Mouse (Mus musculus): Measurements from ENCODE around the gene Fam71e1. TPM values are rescaled to one million over a fixed set of nuclear protein-coding genes. Genes with fewer than 3 reads are reported as not detected.
A peak's percentile ranks its signal among the peaks of the same experiment; 100 is the strongest.

The Fam71e1 gene
- polyA plus RNA-seq, 1 experiment = 2.1 TPM

DNA sequence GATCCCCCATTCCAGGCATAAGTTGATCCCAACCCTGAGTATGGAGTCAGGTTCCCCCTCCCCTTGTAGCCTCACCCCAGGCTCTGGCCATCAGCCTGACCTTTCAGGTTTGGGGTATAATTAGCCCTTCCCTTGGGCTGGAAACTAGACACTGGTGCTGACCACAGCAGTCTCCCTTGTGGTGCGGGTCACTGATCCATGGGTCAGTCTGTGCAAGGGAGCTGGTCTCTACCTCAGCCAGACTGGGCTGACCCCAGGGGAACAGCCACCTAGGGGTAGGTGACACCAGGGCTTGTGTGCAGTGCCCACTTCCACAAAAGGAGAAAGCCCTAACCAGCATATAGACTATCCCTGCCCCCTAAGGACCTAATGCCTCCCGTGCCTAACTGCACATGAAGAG lies 26.7 kb downstream of the Fam71e1 start:
- Histone ChIP-seq H3K4me3 (replicated peaks) (no peak overlapping the region), H3K9me3 (peaks cover 5% of the 10 kb centered on the region; the same call in 1 of the 2 replicates), H3K27me3 (replicated peaks) (peaks cover 80% of the 10 kb centered on the region), H3K36me3 (replicated peaks; ENCODE audit: low read length) (no peaks in the 10 kb centered on the region), H3K4me1 (peaks cover 24% of the 10 kb centered on the region)
- TF ChIP-seq GATA1 (IDR thresholded peaks at IDR 0.05; ENCODE audit: borderline replicate concordance, low read length) (no peak), FLI1 (IDR thresholded peaks at IDR 0.05; ENCODE audit: low read length) (no peak)

DNA sequence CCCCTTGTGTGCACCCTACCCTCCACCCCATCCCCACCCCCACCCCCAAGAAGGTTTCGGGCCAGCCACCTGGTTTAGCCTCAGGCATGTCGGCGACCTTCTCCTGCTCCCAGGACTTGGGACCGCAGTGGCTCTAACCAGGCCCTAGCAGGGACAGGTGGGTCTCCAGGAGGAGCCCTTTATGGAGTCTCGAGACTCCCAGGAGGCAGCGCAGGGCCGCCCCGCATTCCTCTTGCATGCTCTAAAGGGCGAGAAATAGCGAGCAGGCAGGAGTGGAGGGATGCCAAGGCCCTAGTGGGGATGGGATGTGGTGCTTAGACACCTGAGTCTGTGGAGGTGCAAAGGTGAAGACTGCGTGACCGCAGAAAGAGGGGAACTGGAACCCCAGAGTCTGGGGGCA lies 28.1 kb downstream of the Fam71e1 start, which contains the start of gene Mybpc2:
TSS of gene Mybpc2 (minus strand) at position 155 of the 400 bp plus-strand sequence.
- Histone ChIP-seq H3K4me1 (peaks cover 31% of the 10 kb centered on the region), H3K4me3 (replicated peaks) (no peak within 1 kb of the TSS), H3K27me3 (replicated peaks) (peaks cover 82% of the 10 kb centered on the region), H3K36me3 (replicated peaks; ENCODE audit: low read length) (no peaks in the 10 kb centered on the region), H3K9me3 (peaks cover under 1% of the 10 kb centered on the region; the same call in 1 of the 2 replicates)
- TF ChIP-seq GATA1 (IDR thresholded peaks at IDR 0.05; ENCODE audit: borderline replicate concordance, low read length) = no peak
- no peak for TF ChIP-seq FLI1 (IDR thresholded peaks at IDR 0.05; ENCODE audit: low read length)

DNA sequence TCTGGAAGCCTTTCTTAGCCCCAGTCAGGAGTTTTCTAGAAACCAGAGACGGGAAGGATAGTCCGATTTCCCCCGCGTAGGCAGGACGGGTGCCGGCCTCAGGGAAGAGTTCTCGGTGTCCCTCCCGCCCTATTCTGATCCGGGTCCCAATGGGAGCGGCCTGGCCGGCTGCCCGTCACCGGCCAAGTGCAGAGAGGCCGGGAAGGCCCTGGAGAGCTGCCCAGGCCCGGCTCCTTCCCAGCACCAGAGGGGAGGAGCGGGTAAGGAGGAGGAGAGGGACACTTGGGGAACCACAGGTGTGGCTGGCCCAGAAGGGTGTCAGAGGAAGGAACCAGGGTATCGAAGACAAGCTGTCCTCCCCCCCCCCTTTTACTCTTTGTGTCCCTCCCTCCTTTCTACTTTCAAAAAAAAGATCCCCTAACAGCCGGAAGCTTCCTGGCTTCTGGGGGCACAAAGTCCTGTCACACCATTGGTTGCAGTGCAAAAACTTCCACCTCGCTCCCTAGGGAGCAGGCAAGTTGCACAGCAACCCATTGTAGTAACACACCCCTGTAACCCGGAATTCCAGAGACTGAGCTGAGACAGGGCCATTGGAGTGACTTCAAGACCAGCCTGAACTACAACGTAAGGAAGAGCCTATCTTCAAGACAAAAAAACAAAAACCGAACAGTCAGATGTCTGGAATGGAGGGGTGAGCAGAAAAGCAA lies 28.9 kb downstream of the Fam71e1 start:
- H3K9me3 ChIP-seq = no peaks in the 10 kb centered on the region
- H3K27me3 ChIP-seq (replicated peaks) = peaks cover 88% of the 10 kb centered on the region
- peaks cover 31% of the 10 kb centered on the region for H3K4me1 ChIP-seq
- no peaks in the 10 kb centered on the region for H3K36me3 ChIP-seq (replicated peaks; ENCODE audit: low read length)
- TF ChIP-seq GATA1 (IDR thresholded peaks at IDR 0.05; ENCODE audit: borderline replicate concordance, low read length) (no peak), FLI1 (IDR thresholded peaks at IDR 0.05; ENCODE audit: low read length) (no peak)
- no peak overlapping the region for H3K4me3 ChIP-seq (replicated peaks)

DNA sequence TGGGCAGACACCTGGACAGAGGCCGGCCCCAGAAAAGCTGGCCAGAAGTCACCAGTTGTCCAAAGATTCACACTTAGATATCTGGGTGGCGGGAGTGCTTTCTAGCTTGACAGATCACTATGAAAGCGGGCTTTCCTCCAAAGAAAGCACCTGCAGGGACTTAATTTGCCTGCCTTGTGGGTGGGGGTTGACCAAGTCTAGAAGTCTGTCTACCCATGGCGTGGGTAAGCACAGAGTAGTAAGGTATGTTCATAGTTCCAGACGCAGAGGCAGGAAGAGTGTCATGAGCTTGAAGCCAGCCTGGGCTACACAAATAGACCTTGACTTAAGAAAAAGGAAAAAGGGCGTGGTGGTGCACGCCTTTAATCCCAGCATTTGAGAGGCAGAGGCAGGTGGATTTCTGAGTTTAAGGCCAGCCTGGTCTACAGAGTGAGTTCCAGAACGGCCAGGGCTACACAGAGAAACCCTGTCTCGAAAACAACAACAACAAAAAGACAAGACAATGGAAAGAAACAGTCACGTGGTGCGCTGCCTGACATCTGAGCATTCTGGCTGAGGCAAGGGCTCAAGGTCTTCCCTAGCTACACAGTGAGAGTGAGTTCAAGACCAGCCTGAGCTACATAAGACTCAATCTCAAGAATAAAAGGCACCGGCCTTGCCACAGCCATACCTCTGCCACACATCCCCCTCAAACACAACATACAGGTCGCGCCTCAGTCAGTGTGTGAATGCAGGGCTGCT lies 30.2 kb downstream of the Fam71e1 start:
- H3K4me1 ChIP-seq = peaks cover 34% of the 10 kb centered on the region
- peaks cover 79% of the 10 kb centered on the region for H3K27me3 ChIP-seq (replicated peaks)
- H3K9me3 ChIP-seq = no peaks in the 10 kb centered on the region
- no peak overlapping the region for H3K4me3 ChIP-seq (replicated peaks)
- H3K36me3 ChIP-seq (replicated peaks; ENCODE audit: low read length) = no peaks in the 10 kb centered on the region
- TF ChIP-seq GATA1 (IDR thresholded peaks at IDR 0.05; ENCODE audit: borderline replicate concordance, low read length) (no peak), FLI1 (IDR thresholded peaks at IDR 0.05; ENCODE audit: low read length) (no peak)

DNA sequence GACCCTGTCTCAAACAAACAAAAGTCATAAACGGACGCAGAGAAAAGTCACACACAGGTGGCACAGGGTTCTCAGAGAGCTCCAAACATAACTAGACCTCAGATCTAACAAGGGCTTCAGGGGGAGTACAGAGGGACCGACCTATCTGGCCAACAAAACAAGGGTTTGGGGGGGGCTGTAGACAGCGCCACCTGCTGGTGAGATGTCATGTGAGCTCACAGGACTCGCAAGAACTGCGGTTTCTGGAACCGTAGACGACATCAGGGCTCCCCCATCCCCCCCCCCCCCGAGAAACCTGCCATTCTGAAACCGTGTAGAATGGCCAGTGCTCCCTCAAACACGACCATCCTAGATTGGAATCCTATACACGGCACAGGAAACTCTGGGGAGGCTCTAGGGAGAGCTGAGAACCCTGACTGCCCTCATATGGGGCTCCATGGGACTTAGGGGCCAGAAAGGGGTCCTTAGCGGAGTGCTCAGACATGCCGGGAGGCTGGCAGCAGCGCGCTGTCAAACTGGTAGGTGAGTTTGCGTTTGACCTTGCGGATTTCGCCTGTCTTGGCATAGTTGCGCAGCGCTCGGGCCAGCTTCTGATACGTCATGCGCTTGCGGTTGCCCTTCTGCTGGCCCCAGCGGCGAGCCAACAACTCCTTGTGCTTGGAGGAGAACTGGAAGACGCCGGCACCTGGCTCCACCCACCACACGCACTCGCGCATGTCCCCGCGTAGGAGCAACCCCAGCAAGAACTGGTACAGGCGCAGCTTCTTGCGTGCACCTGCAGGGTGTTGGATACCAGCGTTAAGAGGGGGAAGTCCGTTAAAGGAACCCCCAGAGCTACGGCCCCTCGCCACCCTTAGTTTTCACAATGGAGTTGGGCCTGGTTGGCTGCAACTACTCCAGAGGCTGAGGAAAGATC lies 31.4 kb downstream of the Fam71e1 start:
- H3K4me1 ChIP-seq = peaks cover 33% of the 10 kb centered on the region
- TF ChIP-seq GATA1 (IDR thresholded peaks at IDR 0.05; ENCODE audit: borderline replicate concordance, low read length) (no peak), FLI1 (IDR thresholded peaks at IDR 0.05; ENCODE audit: low read length) (no peak)
- peaks cover 8% of the 10 kb centered on the region for H3K36me3 ChIP-seq (replicated peaks; ENCODE audit: low read length)
- H3K4me3 ChIP-seq (replicated peaks) = peak overlapping the region; percentile 93
- H3K9me3 ChIP-seq = no peaks in the 10 kb centered on the region
- peaks cover 69% of the 10 kb centered on the region for H3K27me3 ChIP-seq (replicated peaks)

DNA sequence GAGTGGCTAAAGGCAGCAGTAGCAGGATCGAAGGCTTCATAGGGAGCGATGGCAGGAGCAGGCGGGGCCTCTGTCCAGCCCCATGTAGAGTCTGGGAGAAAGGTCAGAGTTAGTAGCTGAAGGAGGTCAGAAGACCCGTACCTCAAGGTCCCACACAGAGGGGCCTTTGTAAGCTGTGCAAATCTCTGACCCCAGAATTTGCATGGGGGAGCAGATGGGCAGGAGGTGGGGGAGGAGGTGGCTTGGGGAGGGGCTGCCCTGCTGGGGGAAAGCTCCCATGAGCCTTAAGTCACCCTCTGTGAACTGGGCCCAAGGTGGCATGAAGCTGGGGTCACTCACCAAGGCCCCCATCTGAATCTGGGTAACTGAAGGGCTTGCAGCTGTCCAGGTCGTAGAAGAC lies 33.1 kb downstream of the Fam71e1 start:
- H3K4me1 ChIP-seq = peaks cover 36% of the 10 kb centered on the region
- no peaks in the 10 kb centered on the region for H3K9me3 ChIP-seq
- peaks cover 51% of the 10 kb centered on the region for H3K27me3 ChIP-seq (replicated peaks)
- TF ChIP-seq GATA1 (IDR thresholded peaks at IDR 0.05; ENCODE audit: borderline replicate concordance, low read length) (no peak), FLI1 (IDR thresholded peaks at IDR 0.05; ENCODE audit: low read length) (no peak)
- H3K4me3 ChIP-seq (replicated peaks) = no peak overlapping the region
- H3K36me3 ChIP-seq (replicated peaks; ENCODE audit: low read length) = peaks cover 26% of the 10 kb centered on the region

DNA sequence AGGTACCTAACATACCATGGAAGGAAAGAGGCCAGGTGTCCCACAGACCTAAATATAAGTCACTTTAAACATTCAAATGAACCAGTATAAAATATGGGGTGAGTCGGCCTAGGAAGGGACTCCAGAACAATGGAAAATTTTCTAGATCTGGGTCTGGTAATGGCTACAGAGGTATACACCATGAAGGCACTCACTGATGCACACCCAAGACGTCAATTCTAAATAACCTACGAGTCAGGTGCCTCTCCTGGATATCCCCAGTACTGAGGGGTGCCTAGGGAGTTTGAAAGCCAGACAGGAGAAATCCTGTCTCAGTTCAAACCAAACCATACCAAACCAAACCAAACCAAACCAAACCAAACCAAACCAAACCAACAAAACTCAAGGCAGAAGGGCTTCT lies 34.1 kb downstream of the Fam71e1 start:
- Histone ChIP-seq H3K4me3 (replicated peaks) (no peak overlapping the region), H3K4me1 (peaks cover 37% of the 10 kb centered on the region), H3K36me3 (replicated peaks; ENCODE audit: low read length) (peaks cover 36% of the 10 kb centered on the region), H3K9me3 (no peaks in the 10 kb centered on the region), H3K27me3 (replicated peaks) (peaks cover 41% of the 10 kb centered on the region)
- TF ChIP-seq FLI1 (IDR thresholded peaks at IDR 0.05; ENCODE audit: low read length) (no peak), GATA1 (IDR thresholded peaks at IDR 0.05; ENCODE audit: borderline replicate concordance, low read length) (no peak)

DNA sequence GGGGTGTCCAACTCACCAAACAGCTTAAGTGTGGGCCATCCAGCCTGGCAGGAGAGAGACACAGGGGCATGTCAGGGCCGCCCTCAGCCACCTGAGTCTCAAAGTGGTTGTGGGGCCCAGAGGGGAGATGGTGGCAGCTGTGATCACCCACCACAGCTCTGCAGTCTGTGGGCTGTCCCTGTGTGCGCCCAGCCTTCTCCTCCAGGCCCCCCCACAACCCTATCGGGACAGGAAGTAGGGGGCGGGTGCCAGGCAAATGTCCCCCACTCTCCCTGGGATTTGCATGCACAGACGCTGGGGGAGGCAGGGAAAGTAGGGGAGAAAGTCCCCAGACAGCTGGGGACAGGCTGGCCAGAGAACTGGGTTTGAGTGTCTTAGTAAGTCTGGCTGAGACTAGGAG lies 34.8 kb downstream of the Fam71e1 start:
- Histone ChIP-seq H3K36me3 (replicated peaks; ENCODE audit: low read length) (peaks cover 43% of the 10 kb centered on the region), H3K4me3 (replicated peaks) (no peak overlapping the region)
- TF ChIP-seq FLI1 (IDR thresholded peaks at IDR 0.05; ENCODE audit: low read length) (no peak), GATA1 (IDR thresholded peaks at IDR 0.05; ENCODE audit: borderline replicate concordance, low read length) (no peak)

DNA sequence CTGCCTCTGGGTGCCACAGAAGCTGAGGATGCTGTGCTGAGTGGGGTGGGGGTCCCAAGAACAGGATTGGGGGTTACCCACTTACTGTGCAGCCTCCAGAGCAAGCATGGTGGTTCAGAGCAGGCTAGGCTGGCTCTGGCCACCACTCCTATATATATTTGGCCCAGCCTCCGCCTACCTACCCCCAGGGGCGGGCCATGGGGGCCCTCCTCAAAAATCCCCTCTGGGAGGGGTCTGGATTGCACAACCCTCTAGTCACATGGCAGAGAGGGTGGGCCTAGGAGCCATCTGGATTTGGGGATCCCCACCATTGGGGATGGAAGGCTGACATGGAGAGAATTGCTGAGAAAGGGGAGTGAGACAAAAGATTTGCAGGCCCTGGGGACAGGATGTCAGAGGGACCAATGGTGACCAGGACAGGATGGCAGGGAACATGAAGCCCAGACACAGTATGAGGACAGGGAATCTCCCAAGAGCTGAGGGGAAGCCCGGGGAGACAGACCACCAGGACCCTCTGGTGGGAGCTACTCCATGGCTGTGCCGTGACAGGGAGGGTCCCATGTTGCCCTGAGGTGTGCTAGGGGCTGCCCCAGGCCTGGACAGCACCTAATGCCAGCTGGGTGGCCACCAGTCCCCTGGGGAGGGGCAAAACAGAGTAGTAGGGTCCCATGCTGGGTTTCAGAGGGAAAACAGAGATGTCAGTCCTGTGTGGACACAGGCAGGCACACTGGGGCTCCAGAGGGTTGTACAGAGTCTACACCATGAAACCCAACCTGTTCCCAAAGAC lies 35.8 kb downstream of the Fam71e1 start, which contains the start of gene Spib:
TSS of gene Spib (minus strand) at position 126 of the 787 bp plus-strand sequence.
- Histone ChIP-seq H3K4me3 (replicated peaks) (no peak within 1 kb of the TSS), H3K4me1 (peaks cover 36% of the 10 kb centered on the region), H3K9me3 (no peaks in the 10 kb centered on the region), H3K36me3 (replicated peaks; ENCODE audit: low read length) (peaks cover 52% of the 10 kb centered on the region), H3K27me3 (replicated peaks) (peaks cover 27% of the 10 kb centered on the region)
- TF ChIP-seq FLI1 (IDR thresholded peaks at IDR 0.05; ENCODE audit: low read length) (no peak), GATA1 (IDR thresholded peaks at IDR 0.05; ENCODE audit: borderline replicate concordance, low read length) (no peak)

More for the DNA sequence above, 34.8 kb downstream of the Fam71e1 start:
- no peaks in the 10 kb centered on the region for H3K9me3 ChIP-seq
- H3K27me3 ChIP-seq (replicated peaks) = peaks cover 35% of the 10 kb centered on the region
- H3K4me1 ChIP-seq = peaks cover 37% of the 10 kb centered on the region
